Mouse (Mus musculus): ENCODE measurements around the gene Ssh3. TPM values are rescaled to one million over a fixed set of nuclear protein-coding genes. Genes with fewer than 3 reads are reported as not detected.
A peak's percentile ranks its signal among the peaks of the same experiment; 100 is the strongest.

The Ssh3 gene
- polyA plus RNA-seq, 1 experiment from 2014 or later = 8.7 TPM

DNA sequence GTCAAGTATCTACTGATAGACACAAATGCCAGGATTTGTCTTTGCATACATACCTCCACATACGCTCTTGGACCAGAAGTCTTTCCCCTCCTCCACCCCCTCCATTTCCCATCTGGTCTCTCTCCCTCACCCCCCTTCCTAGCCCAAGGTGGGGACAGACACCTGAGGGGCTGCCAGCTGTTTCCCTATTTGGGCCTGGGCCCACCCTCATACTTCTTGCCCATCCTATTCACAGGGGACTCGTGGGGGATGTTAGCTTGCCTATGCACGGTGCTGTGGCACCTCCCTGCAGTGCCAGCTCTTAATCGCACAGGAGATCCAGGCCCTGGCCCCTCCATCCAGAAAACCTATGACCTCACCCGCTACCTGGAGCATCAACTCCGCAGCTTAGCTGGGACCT, 49.0 kb downstream of the Ssh3 start:
- Histone ChIP-seq H3K27ac (no peak overlapping the region), H3K9me3 (no peaks in the 10 kb centered on the region), H3K4me1 (replicated peaks) (peaks cover 18% of the 10 kb centered on the region), H3K27me3 (peaks cover 51% of the 10 kb centered on the region), H3K4me3 (replicated peaks) (no peak overlapping the region), H3K4me2 (replicated peaks) (no peak overlapping the region), H3K36me3 (no peaks in the 10 kb centered on the region), H3K9ac (replicated peaks) (peak overlapping the region; percentile 44; the same call in 1 of the 2 replicates)
- 81% methylated on average over 6 of the region's 6 CpGs for WGBS
- ATAC-seq = no peak

GRCm38 (mm10) chr19:4218784-4219183, 50.2 kb downstream of the Ssh3 start:
- Histone ChIP-seq H3K9me3 (no peaks in the 10 kb centered on the region), H3K27me3 (peaks cover 62% of the 10 kb centered on the region), H3K27ac (no peak overlapping the region), H3K4me1 (replicated peaks) (peaks cover 30% of the 10 kb centered on the region), H3K4me3 (replicated peaks) (no peak overlapping the region), H3K9ac (replicated peaks) (no peak overlapping the region), H3K36me3 (no peaks in the 10 kb centered on the region), H3K4me2 (replicated peaks) (no peak overlapping the region)
- no peak for ATAC-seq
- WGBS = 74% methylated on average over 1 of the region's 1 CpGs

DNA sequence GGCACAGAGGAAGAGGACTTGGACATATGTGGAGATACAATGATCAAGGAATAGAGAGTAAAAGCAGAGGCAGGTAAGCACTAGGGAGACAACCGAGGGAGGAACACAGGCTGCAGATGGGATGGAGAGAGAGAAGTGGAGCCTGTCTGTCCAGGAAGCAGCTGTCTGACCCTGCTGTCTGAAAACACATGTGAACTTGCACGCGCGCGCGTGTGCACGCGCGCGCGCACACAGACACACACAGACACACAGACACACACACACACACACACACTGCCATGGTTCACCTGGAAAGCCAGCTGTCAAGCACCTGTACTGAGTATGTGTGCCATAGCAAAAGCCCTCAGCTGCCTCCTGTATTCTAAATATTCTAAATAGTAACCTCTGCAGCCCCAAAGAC, 50.7 kb downstream of the Ssh3 start:
- H3K27me3 ChIP-seq = peaks cover 67% of the 10 kb centered on the region
- ATAC-seq = no peak

DNA sequence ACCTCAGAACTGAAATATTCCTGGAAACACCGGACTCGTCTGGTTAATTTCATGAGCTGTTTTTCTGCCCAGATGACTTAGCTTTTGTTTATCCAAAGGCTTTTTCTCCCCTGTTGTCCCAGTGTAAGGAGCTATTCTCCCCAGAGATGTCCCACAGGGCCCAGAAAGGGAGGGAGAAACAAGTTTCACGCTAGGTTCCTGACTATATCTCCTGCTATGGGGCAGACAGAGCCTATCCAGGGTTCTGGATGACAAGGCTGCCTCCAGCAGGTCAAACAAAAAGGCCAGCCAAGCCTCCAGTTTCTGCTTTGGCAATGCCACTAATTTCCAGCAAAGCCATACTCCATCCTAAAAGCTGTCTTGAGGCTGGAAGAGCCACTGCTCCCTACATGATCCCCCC, 51.1 kb downstream of the Ssh3 start:
- H3K9me3 ChIP-seq = no peaks in the 10 kb centered on the region
- peaks cover 72% of the 10 kb centered on the region for H3K27me3 ChIP-seq
- H3K4me1 ChIP-seq (replicated peaks) = peaks cover 39% of the 10 kb centered on the region
- WGBS = 44% methylated on average over 3 of the region's 3 CpGs
- no peak for ATAC-seq
- no peak overlapping the region for H3K4me3 ChIP-seq (replicated peaks)
- no peak overlapping the region for H3K27ac ChIP-seq
- no peaks in the 10 kb centered on the region for H3K36me3 ChIP-seq
- H3K9ac ChIP-seq (replicated peaks) = no peak overlapping the region
- H3K4me2 ChIP-seq (replicated peaks) = no peak overlapping the region

More for the DNA sequence above, 50.7 kb downstream of the Ssh3 start:
- H3K4me1 ChIP-seq (replicated peaks) = peaks cover 35% of the 10 kb centered on the region
- 88% methylated on average over 11 of the region's 11 CpGs for WGBS
- no peak overlapping the region for H3K9ac ChIP-seq (replicated peaks)
- no peaks in the 10 kb centered on the region for H3K9me3 ChIP-seq
- H3K27ac ChIP-seq = no peak overlapping the region
- no peak overlapping the region for H3K4me3 ChIP-seq (replicated peaks)
- H3K4me2 ChIP-seq (replicated peaks) = no peak overlapping the region
- no peaks in the 10 kb centered on the region for H3K36me3 ChIP-seq

GRCm38 (mm10) chr19:4217140-4217539, 51.8 kb downstream of the Ssh3 start:
- Histone ChIP-seq H3K27ac (no peak overlapping the region), H3K4me3 (replicated peaks) (no peak overlapping the region), H3K27me3 (peaks cover 78% of the 10 kb centered on the region), H3K4me1 (replicated peaks) (peaks cover 44% of the 10 kb centered on the region), H3K9me3 (no peaks in the 10 kb centered on the region), H3K36me3 (no peaks in the 10 kb centered on the region), H3K9ac (replicated peaks) (no peak overlapping the region), H3K4me2 (replicated peaks) (no peak overlapping the region)
- 15% methylated on average over 5 of the region's 5 CpGs for whole genome bisulfite sequencing
- no peak for ATAC-seq

GRCm38 (mm10) chr19:4216041-4216685, 52.8 kb downstream of the Ssh3 start:
- Histone ChIP-seq H3K9ac (replicated peaks) (no peak overlapping the region; the same call in 1 of the 2 replicates), H3K27ac (no peak overlapping the region), H3K36me3 (no peaks in the 10 kb centered on the region), H3K27me3 (peaks cover 80% of the 10 kb centered on the region), H3K4me2 (replicated peaks) (peak overlapping the region; percentile 28), H3K9me3 (no peaks in the 10 kb centered on the region), H3K4me3 (replicated peaks) (no peak overlapping the region; the same call in 1 of the 2 replicates), H3K4me1 (replicated peaks) (peaks cover 44% of the 10 kb centered on the region)
- 21% methylated on average over 14 of the region's 14 CpGs for WGBS
- no peak for ATAC-seq

DNA sequence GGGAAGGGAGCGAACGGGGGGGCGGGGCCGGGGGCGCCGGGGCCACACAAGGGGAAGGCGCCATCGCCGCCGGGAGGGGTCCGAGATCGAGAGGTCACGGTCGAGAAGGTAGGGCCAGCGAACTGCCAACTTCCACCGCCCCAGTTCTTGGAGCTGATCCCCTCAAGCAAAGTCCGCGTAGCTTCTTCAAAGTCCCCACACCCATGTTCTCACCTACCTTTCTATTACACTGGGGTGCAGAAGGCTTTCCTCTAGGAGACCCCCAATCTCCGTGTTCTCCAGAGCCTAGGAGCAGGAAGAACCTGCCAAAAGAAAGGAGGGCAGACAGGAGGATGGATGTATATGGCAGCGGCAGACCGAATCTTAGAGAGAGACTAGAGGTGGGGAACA, 53.5 kb downstream of the Ssh3 start:
- no peaks in the 10 kb centered on the region for H3K36me3 ChIP-seq
- no peaks in the 10 kb centered on the region for H3K9me3 ChIP-seq
- H3K27ac ChIP-seq = no peak overlapping the region
- no peak for ATAC-seq
- H3K27me3 ChIP-seq = peaks cover 84% of the 10 kb centered on the region
- peak overlapping the region; percentile 96 for H3K4me2 ChIP-seq (replicated peaks)
- WGBS = 14% methylated on average over 10 of the region's 21 CpGs
- peak overlapping the region; percentile 56 for H3K4me3 ChIP-seq (replicated peaks)
- peak overlapping the region; percentile 73 for H3K9ac ChIP-seq (replicated peaks)
- peaks cover 44% of the 10 kb centered on the region for H3K4me1 ChIP-seq (replicated peaks)

DNA sequence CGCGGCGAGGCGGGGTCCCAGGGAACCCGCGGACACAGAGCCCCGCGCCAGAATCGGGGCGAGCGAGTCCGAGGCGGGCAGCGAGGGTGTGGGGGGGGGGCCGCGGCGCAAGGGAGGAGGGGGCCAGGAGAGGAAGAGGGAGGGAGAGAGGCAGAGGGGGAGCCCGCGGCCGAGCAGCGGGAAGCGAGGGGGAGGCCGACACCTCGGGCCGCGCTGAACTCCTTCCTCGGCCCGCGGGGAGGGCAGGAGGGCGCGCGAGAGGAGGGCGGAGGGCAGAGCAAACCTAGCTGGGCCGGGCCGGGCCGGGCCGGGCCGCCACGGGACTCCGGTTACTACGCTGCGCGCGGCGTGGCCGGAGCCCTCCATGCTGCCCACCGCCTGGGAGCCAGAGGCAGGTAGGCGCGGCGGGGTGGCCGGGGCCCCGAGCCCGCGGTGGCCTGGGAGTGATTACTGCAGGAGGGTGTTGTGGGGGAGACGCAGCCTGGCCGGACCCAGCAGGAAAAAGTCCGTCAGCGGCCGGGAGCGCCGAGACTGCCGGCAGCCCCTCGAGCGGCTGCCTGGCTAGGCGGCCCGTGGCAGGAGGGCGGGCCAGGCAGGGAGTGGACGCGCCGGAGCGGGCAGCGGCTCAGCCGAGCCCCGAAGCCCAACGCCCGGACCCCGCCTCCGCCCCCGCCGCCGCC, 54.1 kb downstream of the Ssh3 start:
- Histone ChIP-seq H3K4me3 (replicated peaks) (peak overlapping the region; percentile 56), H3K36me3 (no peaks in the 10 kb centered on the region), H3K27ac (no peak overlapping the region), H3K27me3 (peaks cover 84% of the 10 kb centered on the region), H3K4me2 (replicated peaks) (peak overlapping the region; percentile 96), H3K9me3 (no peaks in the 10 kb centered on the region), H3K4me1 (replicated peaks) (peaks cover 44% of the 10 kb centered on the region), H3K9ac (replicated peaks) (peak overlapping the region; percentile 73)
- WGBS = 0% methylated on average over 57 of the region's 81 CpGs
- peak; percentile 12; the same call in 1 of the 2 replicates for ATAC-seq

- Histone ChIP-seq H3K9ac (replicated peaks) (peak within 1 kb of the TSS; percentile 73), H3K27me3 (peaks cover 81% of the 10 kb centered on the region), H3K4me1 (replicated peaks) (peaks cover 44% of the 10 kb centered on the region), H3K36me3 (no peaks in the 10 kb centered on the region), H3K27ac (no peak within 1 kb of the TSS), H3K4me2 (replicated peaks) (peak within 1 kb of the TSS; percentile 96), H3K9me3 (no peaks in the 10 kb centered on the region), H3K4me3 (replicated peaks) (peak within 1 kb of the TSS; percentile 56)
- peak; percentile 66 for ATAC-seq
- under 1% methylated on average over 49 of the region's 49 CpGs for WGBS
Observed at GRCm38 (mm10) chr19:4214071-4214770, 54.8 kb downstream of the Ssh3 start, which contains the start of the genes Clcf1 and AC109138.7. Clcf1 (plus strand) TSS chr19:4214238. AC109138.7 (plus strand) TSS chr19:4214357.

- Histone ChIP-seq H3K36me3 (no peaks in the 10 kb centered on the region), H3K4me2 (replicated peaks) (peak overlapping the region; percentile 96), H3K27ac (no peak overlapping the region), H3K4me3 (replicated peaks) (no peak overlapping the region), H3K27me3 (peaks cover 78% of the 10 kb centered on the region), H3K4me1 (replicated peaks) (peaks cover 44% of the 10 kb centered on the region), H3K9ac (replicated peaks) (0 out of 2 replicates have a peak overlapping the region, but pooled peaks have one; percentile 7), H3K9me3 (no peaks in the 10 kb centered on the region)
- 6% methylated on average over 9 of the region's 9 CpGs for WGBS
- no peak for ATAC-seq
Observed at GRCm38 (mm10) chr19:4213524-4213974, 55.4 kb downstream of the Ssh3 start.

- no peak overlapping the region for H3K9ac ChIP-seq (replicated peaks)
- no peak overlapping the region for H3K4me2 ChIP-seq (replicated peaks)
- no peaks in the 10 kb centered on the region for H3K9me3 ChIP-seq
- peaks cover 41% of the 10 kb centered on the region for H3K4me1 ChIP-seq (replicated peaks)
- no peak overlapping the region for H3K27ac ChIP-seq
- peaks cover 62% of the 10 kb centered on the region for H3K27me3 ChIP-seq
- no peaks in the 10 kb centered on the region for H3K36me3 ChIP-seq
- WGBS = 29% methylated on average over 4 of the region's 4 CpGs
- H3K4me3 ChIP-seq (replicated peaks) = no peak overlapping the region
- ATAC-seq = no peak
Observed at GRCm38 (mm10) chr19:4211891-4212588, 56.9 kb downstream of the Ssh3 start.
